Mouse (Mus musculus): ENCODE measurements around the gene Pex10. TPM values are rescaled to one million over a fixed set of nuclear protein-coding genes. Genes with fewer than 3 reads are reported as not detected.
A peak's percentile ranks its signal among the peaks of the same experiment; 100 is the strongest.

The Pex10 gene
- total and polyA plus RNA-seq, 2 experiments from 2014 or later = 16.6 to 17.3 TPM

DNA sequence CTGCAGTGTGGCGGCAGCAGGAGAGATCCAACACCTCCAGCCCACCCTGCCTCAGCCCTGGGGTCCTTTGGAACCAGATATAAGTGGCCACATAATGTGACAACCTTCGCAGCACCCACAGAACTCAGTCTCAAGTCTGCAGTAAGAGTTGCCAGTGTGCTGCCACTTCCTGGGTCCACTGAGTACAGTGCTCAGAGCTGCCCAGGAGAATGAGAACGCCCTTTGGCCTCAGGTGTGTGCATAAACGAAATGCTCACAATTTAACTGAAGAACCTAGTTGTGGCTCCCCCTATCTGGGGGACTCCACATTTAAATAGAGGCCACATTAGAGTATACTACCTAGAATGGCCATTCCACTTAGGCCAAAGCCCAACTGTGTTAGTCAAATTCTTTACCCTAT lies 16.7 kb downstream of the Pex10 start:
- Histone ChIP-seq H3K27me3 (ENCODE audit: control insufficient read depth, insufficient read depth, low read length) (no peaks in the 10 kb centered on the region), H3K4me1 (ENCODE audit: control insufficient read depth, insufficient read depth) (peaks cover 23% of the 10 kb centered on the region), H3K4me3 (ENCODE audit: low read depth, low read length) (no peak overlapping the region), H3K4me2 (ENCODE audit: low read depth, low read length) (no peak overlapping the region), H3K27ac (ENCODE audit: low read depth) (no peak overlapping the region), H3K9me3 (replicated peaks; ENCODE audit: control insufficient read depth, low read length) (no peaks in the 10 kb centered on the region), H3K9ac (replicated peaks; ENCODE audit: low read depth, low read length) (no peak overlapping the region), H3K36me3 (replicated peaks; ENCODE audit: control insufficient read depth, insufficient read depth, low read length) (peaks cover 34% of the 10 kb centered on the region)
- 86% methylated on average over 4 of the region's 4 CpGs for WGBS
- DNase-seq (ENCODE audit: low spot score) = no peak
- no peak for ATAC-seq (ENCODE audit: insufficient read depth, low read depth)
- TF ChIP-seq CTCF (IDR thresholded peaks at IDR 0.05; ENCODE audit: low read depth) = no peak
- TF ChIP-seq EP300 (IDR thresholded peaks at IDR 0.05; ENCODE audit: low read depth) = no peak

DNA sequence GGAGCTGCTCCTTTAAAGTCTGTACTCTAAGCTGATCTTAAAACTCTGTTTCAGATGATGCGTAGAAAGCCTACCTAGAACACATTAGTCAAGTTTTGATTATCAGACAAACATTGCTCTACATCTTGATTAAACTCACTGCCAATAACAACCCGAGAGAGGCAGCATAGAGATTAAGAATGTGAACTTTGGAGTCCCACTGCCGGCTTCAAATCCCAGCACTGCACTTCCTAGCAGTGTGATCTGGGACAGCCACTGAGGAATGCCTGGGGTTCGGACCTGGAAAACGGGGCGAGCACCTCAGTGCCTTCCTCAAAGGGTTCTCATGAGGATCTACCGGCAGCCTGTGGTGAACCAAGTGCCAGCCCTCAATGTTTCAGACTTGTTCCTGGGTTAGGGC lies 17.5 kb downstream of the Pex10 start:
- TF ChIP-seq CTCF (IDR thresholded peaks at IDR 0.05; ENCODE audit: low read depth) = no peak
- no peak for TF ChIP-seq EP300 (IDR thresholded peaks at IDR 0.05; ENCODE audit: low read depth)
- no peaks in the 10 kb centered on the region for H3K27me3 ChIP-seq (ENCODE audit: control insufficient read depth, insufficient read depth, low read length)
- H3K4me3 ChIP-seq (ENCODE audit: low read depth, low read length) = no peak overlapping the region

DNA sequence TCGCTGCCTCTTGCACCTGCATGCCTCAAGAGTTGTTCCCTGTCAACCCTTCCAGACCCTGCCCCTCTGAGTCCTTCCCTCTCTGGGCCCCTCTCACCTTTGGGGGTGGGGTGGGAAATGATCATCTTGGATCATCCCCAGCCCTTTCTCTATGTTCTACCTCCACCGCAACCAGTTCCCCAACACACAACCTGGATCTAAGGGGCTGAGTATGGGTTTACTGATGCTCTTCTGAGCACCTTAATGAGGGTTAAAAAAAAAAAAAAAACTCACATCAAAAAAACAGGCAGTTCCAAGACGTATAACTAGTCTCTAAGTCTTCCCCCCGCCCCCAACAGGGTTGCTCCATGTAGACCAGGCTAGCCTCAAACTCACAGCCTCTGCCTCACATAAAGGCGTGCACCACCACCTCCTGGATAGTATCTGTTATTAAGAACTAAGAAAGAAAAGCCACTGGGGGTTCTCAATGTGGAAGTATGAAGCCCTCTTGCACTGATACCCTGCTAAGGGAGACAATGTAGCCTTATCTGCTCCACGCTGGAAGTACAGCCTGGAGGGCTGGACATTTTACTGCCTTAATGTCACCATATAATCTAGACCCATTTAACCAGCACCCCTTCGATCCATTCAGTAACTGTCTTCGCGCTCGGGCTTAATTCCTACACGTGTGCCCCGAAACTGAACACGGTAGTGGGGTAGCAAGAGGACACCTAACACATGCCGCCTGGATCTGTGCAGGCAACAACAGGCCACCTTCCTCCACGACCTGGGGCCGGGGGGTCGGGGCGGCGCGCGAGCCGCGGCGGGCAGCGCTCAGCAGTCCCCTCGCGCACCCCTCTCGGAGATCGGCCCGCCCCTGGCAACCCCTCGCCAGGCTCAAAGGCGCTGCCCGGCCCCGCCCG lies 18.6 kb downstream of the Pex10 start:
- no peaks in the 10 kb centered on the region for H3K27me3 ChIP-seq (ENCODE audit: control insufficient read depth, insufficient read depth, low read length)
- TF ChIP-seq CTCF (IDR thresholded peaks at IDR 0.05; ENCODE audit: low read depth) (no peak), EP300 (IDR thresholded peaks at IDR 0.05; ENCODE audit: low read depth) (no peak)
- H3K4me3 ChIP-seq (ENCODE audit: low read depth, low read length) = peak overlapping the region; percentile 96
- peaks cover 17% of the 10 kb centered on the region for H3K36me3 ChIP-seq (replicated peaks; ENCODE audit: control insufficient read depth, insufficient read depth, low read length)
- peak overlapping the region; percentile 95 for H3K27ac ChIP-seq (ENCODE audit: low read depth)
- ATAC-seq (ENCODE audit: insufficient read depth, low read depth) (peak; percentile 57; the same call in 1 of the 2 replicates), DNase-seq (ENCODE audit: low spot score) (no peak)
- H3K4me2 ChIP-seq (ENCODE audit: low read depth, low read length) = peak overlapping the region; percentile 92
- peak overlapping the region; percentile 95 for H3K9ac ChIP-seq (replicated peaks; ENCODE audit: low read depth, low read length)
- H3K4me1 ChIP-seq (ENCODE audit: control insufficient read depth, insufficient read depth) = peaks cover 23% of the 10 kb centered on the region
- H3K9me3 ChIP-seq (replicated peaks; ENCODE audit: control insufficient read depth, low read length) = no peaks in the 10 kb centered on the region
- 6% methylated on average over 23 of the region's 35 CpGs for WGBS

More for the DNA sequence above, 17.5 kb downstream of the Pex10 start:
- peaks cover 23% of the 10 kb centered on the region for H3K4me1 ChIP-seq (ENCODE audit: control insufficient read depth, insufficient read depth)
- H3K36me3 ChIP-seq (replicated peaks; ENCODE audit: control insufficient read depth, insufficient read depth, low read length) = peaks cover 28% of the 10 kb centered on the region
- H3K4me2 ChIP-seq (ENCODE audit: low read depth, low read length) = no peak overlapping the region
- no peak overlapping the region for H3K9ac ChIP-seq (replicated peaks; ENCODE audit: low read depth, low read length)
- ATAC-seq (ENCODE audit: insufficient read depth, low read depth) (no peak), DNase-seq (ENCODE audit: low spot score) (no peak)
- no peaks in the 10 kb centered on the region for H3K9me3 ChIP-seq (replicated peaks; ENCODE audit: control insufficient read depth, low read length)
- H3K27ac ChIP-seq (ENCODE audit: low read depth) = no peak overlapping the region
- 75% methylated on average over 7 of the region's 7 CpGs for WGBS

DNA sequence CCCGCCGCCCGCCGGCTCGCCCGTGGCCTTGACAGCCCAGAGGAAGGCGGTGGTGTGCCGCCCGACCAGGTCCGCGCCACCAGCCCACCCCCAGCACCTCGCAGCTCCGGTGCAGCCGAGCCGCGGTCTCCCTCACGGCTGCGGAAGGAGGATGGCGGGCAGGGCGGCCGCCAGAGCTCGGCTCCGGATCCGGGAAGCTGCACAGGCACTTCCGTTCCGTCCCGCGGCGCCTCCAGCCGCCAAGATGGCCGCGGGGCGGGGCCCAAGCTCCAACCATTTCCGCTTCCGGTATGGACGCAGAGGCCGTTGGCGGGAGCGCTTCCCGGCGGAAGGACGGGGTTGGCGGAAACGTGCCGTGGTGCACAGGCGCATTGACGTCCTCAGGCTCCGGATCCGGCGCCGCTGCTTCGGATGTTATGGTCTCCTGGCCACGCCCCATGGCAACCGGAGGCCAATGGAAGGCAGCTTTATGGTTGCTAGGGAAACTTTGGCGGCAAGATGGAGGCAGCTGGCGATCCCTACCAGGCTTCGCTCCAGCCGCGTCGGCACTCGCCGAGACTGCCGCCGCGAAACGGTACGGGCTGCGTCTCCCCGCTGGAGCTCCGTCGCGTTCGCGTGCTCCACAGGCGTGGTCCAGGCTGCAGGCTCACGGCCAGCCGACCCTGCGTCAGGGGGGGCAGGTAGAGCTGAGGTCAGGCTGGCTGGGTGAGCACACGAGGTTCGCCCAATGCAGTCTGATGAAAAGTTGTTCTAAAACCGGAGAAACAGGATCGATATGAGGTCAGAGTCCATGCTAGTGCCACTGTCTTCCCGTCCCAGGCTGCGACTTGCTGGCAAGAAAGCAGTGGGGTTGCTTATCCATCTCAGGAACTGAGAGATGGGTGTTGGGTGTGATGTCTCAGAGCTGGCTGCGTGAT lies 19.6 kb downstream of the Pex10 start, which contains the start of the genes Rer1 and Morn1:
TSS of gene Rer1 (minus strand) at position 275 of the 917 bp plus-strand sequence.
TSS of gene Morn1 (plus strand) at position 470 of the 917 bp plus-strand sequence.
- Histone ChIP-seq H3K36me3 (replicated peaks; ENCODE audit: control insufficient read depth, insufficient read depth, low read length) (peaks cover 10% of the 10 kb centered on the region), H3K9me3 (replicated peaks; ENCODE audit: control insufficient read depth, low read length) (no peaks in the 10 kb centered on the region), H3K4me3 (ENCODE audit: low read depth, low read length) (peak within 1 kb of the TSS; percentile 96), H3K4me1 (ENCODE audit: control insufficient read depth, insufficient read depth) (peaks cover 23% of the 10 kb centered on the region), H3K9ac (replicated peaks; ENCODE audit: low read depth, low read length) (peak within 1 kb of the TSS; percentile 95), H3K27ac (ENCODE audit: low read depth) (peak within 1 kb of the TSS; percentile 95), H3K4me2 (ENCODE audit: low read depth, low read length) (peak within 1 kb of the TSS; percentile 92), H3K27me3 (ENCODE audit: control insufficient read depth, insufficient read depth, low read length) (no peaks in the 10 kb centered on the region)
- under 1% methylated on average over 84 of the region's 85 CpGs for WGBS
- TF ChIP-seq CTCF (IDR thresholded peaks at IDR 0.05; ENCODE audit: low read depth) = no peak
- TF ChIP-seq EP300 (IDR thresholded peaks at IDR 0.05; ENCODE audit: low read depth) = 0 out of 2 replicates have a peak, but pooled peaks have one; percentile 56
- DNase-seq (ENCODE audit: low spot score) (peak; percentile 99), ATAC-seq (ENCODE audit: insufficient read depth, low read depth) (peak; percentile 99)

DNA sequence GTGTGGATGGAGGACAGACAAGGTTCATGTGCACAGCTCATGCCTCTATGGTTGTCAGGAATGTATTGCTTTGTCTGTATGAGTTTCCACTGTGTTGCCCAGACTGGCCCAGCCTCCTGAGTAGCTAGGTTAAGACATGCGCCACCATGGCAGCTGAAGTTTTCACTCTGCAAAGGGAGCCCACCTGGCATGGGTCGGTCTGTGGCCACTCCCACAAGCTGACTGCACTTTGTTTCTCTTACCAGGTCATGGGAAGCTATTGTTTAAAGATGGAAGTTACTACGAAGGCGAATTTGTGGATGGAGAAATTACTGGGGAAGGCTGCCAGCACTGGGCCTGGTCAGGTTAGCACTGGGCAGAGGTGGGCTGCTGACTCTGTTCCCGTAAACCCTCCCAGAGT lies 22.4 kb downstream of the Pex10 start:
- ATAC-seq (ENCODE audit: insufficient read depth, low read depth) (no peak), DNase-seq (ENCODE audit: low spot score) (no peak)
- H3K4me1 ChIP-seq (ENCODE audit: control insufficient read depth, insufficient read depth) = peaks cover 19% of the 10 kb centered on the region
- no peak overlapping the region for H3K9ac ChIP-seq (replicated peaks; ENCODE audit: low read depth, low read length)
- no peaks in the 10 kb centered on the region for H3K27me3 ChIP-seq (ENCODE audit: control insufficient read depth, insufficient read depth, low read length)
- 86% methylated on average over 5 of the region's 5 CpGs for WGBS
- no peaks in the 10 kb centered on the region for H3K9me3 ChIP-seq (replicated peaks; ENCODE audit: control insufficient read depth, low read length)
- TF ChIP-seq EP300 (IDR thresholded peaks at IDR 0.05; ENCODE audit: low read depth) (no peak), CTCF (IDR thresholded peaks at IDR 0.05; ENCODE audit: low read depth) (no peak)
- no peak overlapping the region for H3K4me3 ChIP-seq (ENCODE audit: low read depth, low read length)
- no peak overlapping the region for H3K27ac ChIP-seq (ENCODE audit: low read depth)
- H3K36me3 ChIP-seq (replicated peaks; ENCODE audit: control insufficient read depth, insufficient read depth, low read length) = no peaks in the 10 kb centered on the region
- no peak overlapping the region for H3K4me2 ChIP-seq (ENCODE audit: low read depth, low read length)
